Mouse (Mus musculus): Measurements from ENCODE around the gene Gna12.

GRCm38 (mm10) chr5:140854700-140855099 lies 24.5 kb upstream of the Gna12 start:
- no peak for TF ChIP-seq KAT2A (conservative IDR thresholded peaks at IDR 0.05; ENCODE audit: low read depth, low read length)
- TF ChIP-seq EP300 (IDR thresholded peaks at IDR 0.05; ENCODE audit: low read depth in 1 of 2, low read length in 2 of 2) = no peak
- TF ChIP-seq USF1 (IDR thresholded peaks at IDR 0.05; ENCODE audit: low read depth, low read length) = no peak
- no peak for TF ChIP-seq CTCF (IDR thresholded peaks at IDR 0.05 in 2 of 3, conservative IDR thresholded peaks at IDR 0.05 in 1 of 3; ENCODE audit: control insufficient read depth in 1 of 3, insufficient read depth in 1 of 3, low read depth in 2 of 3, low read length in 3 of 3, poor library complexity in 1 of 3, severe bottlenecking in 1 of 3)
- no peak for TF ChIP-seq ZNF384 (IDR thresholded peaks at IDR 0.05; ENCODE audit: low read depth, low read length)
- TF ChIP-seq MYC (IDR thresholded peaks at IDR 0.05; ENCODE audit: low read depth, low read length) = no peak
- TF ChIP-seq POLR2A (IDR thresholded peaks at IDR 0.05; ENCODE audit: control insufficient read depth in 1 of 2, insufficient read depth in 1 of 2, low read depth in 1 of 2, low read length in 2 of 2, poor library complexity in 1 of 2) = no peak

Measured in MEL (cell line).